Mouse (Mus musculus) liver, adult 2 months (tissue): Measurements from ENCODE around the gene C3.

Experiments
- CTCF ChIP-seq: fragments of 200-500 bp; IDR thresholded peaks from 2 replicates; pipeline ENCODE4 v1.5.1; 2011; ENCODE audit warnings: low read depth, low read length, control low read depth
- POLR2A ChIP-seq: fragments of 200-500 bp; IDR thresholded peaks from 2 replicates; pipeline ENCODE4 v1.6.1; 2011; ENCODE audit warnings: low read length, control low read depth; ENCODE audit not compliant: insufficient read depth; ENCODE audit errors: extremely low read depth

GRCm38 (mm10) chr17:57230728-57231125 lies 2.8 kb upstream of the C3 start:
- no peak for TF ChIP-seq POLR2A
- no peak for TF ChIP-seq CTCF
